Mouse (Mus musculus): ENCODE results near the gene Cox6a2. TPM values are rescaled to one million over a fixed set of nuclear protein-coding genes. Genes with fewer than 3 reads are reported as not detected.

Gene Cox6a2
- 8.9 and 12.8 TPM in 2 replicates for polyA plus RNA-seq (2012)

DNA sequence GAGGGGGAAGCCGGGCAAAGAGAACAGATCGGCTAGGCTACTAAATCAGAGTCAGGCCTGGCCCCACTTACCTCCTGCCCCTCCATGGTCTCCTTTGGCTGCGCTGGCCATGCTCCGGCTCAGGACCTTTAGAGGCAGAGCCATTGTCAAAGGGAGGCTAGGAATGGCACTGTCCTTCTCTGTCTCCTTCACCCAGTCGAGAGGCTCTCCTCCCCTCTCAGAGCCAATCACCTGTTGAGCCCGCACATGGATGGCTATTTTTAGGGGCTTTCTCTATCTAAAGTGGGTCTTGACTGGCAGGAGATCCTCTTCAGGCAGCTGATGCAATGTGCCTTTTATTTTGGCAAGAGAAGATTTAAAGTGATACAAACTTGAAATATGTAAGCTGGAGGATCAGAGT, at the start of gene Cox6a2:
Gene Cox6a2, minus strand, starts transcription at position 236 of the 400 bp plus-strand sequence.

GRCm38 (mm10) chr7:128246496-128247391, 40.6 kb upstream of the Cox6a2 start, which contains the start of gene Tgfb1i1:
TSS of gene Tgfb1i1 (plus strand) at chr7:128246812.

DNA sequence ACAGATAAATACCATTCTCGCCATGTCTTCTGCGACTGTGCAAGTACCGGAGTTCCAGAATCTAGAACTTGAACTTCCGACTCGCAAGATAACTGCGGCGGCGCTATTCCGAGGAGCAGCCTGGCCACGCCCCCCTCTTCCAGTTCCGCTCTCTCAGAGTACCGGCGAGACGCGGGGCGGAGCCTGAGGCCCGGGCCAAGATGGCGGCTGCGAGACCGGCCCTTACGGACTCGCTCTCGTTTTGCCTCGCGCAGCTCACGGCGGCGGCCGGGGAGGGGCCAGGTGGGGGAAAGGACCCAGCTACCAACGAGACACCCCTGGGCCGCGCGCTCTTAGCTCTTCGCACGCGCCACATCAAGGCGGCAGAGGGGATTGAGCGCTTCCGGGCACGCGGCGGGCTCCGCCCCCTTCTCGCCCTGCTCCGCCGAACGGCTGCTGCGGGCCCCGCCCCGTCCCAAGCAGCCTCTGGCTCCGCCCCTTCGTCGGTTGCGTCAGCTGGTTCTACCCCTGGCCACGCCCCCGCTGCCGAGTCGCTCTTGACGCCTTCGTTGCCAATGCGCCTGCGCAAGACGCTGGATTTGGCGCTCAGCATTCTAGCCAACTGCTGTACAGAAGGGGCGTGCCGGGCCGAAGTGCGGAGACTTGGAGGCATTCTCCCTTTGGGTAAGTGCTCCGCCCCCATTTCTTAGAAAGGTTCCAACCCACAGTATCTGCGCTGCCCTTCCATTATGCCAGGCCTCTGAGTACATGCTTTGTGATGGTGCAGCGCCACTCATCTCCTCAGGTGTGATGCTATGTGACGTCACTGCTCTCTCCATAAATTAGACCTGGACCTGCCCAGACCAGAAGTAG, 32.0 kb upstream of the Cox6a2 start, which contains the start of gene 9130023H24Rik:
Gene 9130023H24Rik, minus strand, starts transcription at position 105 of the 852 bp plus-strand sequence.

GRCm38 (mm10) chr7:128236856-128237592, 30.8 kb upstream of the Cox6a2 start, which contains the start of gene Armc5:
TSS of gene Armc5 (plus strand) at chr7:128237342.

Other genes with a start within 250 kb of the Cox6a2 start
- 438 and 762 TPM in 2 replicates for gene Fus, start 238.9 kb downstream of the Cox6a2 start, polyA plus RNA-seq (2012)
- gene Pycard, start 212.5 kb downstream of the Cox6a2 start, polyA plus RNA-seq (2012): 17.0 and 20.0 TPM in 2 replicates
- gene Trim72, start 202.4 kb downstream of the Cox6a2 start, polyA plus RNA-seq (2012): 0.13 and 1.0 TPM in 2 replicates
- gene Itgam, start 143.7 kb downstream of the Cox6a2 start, polyA plus RNA-seq (2012): 11.0 and 16.3 TPM in 2 replicates
- gene Gm49368, start 143.7 kb downstream of the Cox6a2 start, polyA plus RNA-seq (2012): 0.93 TPM in 1 of 2 replicates, not detected in the other
- gene Itgax, start 76.8 kb downstream of the Cox6a2 start, polyA plus RNA-seq (2012): 1.9 and 2.5 TPM in 2 replicates
- 0.31 TPM in 2 replicates for gene Itgad, start 52.0 kb downstream of the Cox6a2 start, polyA plus RNA-seq (2012)
- gene Armc5, start 31.0 kb upstream of the Cox6a2 start, polyA plus RNA-seq (2012): 47.3 and 53.7 TPM in 2 replicates
- 0.54 and 0.72 TPM in 2 replicates for gene 9130023H24Rik, start 31.6 kb upstream of the Cox6a2 start, polyA plus RNA-seq (2012)
- 0.61 and 0.67 TPM in 2 replicates for gene Tgfb1i1, start 40.4 kb upstream of the Cox6a2 start, polyA plus RNA-seq (2012)
- gene Slc5a2, start 59.3 kb upstream of the Cox6a2 start, polyA plus RNA-seq (2012): 0.61 and 0.62 TPM in 2 replicates
- 42.7 and 45.3 TPM in 2 replicates for gene BC017158, start 91.8 kb upstream of the Cox6a2 start, polyA plus RNA-seq (2012)
- gene Rgs10, start 212.4 kb upstream of the Cox6a2 start, polyA plus RNA-seq (2012): 33.0 and 42.4 TPM in 2 replicates

Measured in megakaryocyte-erythroid progenitor cell, adult 5 weeks (primary cell).